Mouse (Mus musculus) neutrophil, adult 59 days (primary cell): ENCODE results near the gene Top2b. TPM values are rescaled to one million over a fixed set of nuclear protein-coding genes. Genes with fewer than 3 reads are reported as not detected.

Experiments used
- total RNA-seq, 2 experiments: library from RNA; stranded (reverse); gene quantifications; 1 replicate in 1 of 2; 2 replicates in 1 of 2; pipeline ENCODE4 v1.2.4; 2023

The Top2b gene
- 10 to 100 TPM; 76.8 to 98.5 TPM for total RNA-seq

GRCm38 (mm10) chr14:16364878-16365337 is at the start of gene Top2b:
Top2b (plus strand) TSS chr14:16365179.

Other genes starting within 250 kb of the Top2b start
- 10 to 100 TPM; 49.9 to 52.8 TPM for gene Ngly1, start 115.9 kb upstream of the Top2b start, total RNA-seq
- 10 to 100 TPM; 12.3 to 13.2 TPM for gene Oxsm, start 115.4 kb upstream of the Top2b start, total RNA-seq